Mouse (Mus musculus): Measurements from ENCODE around the gene Ppp1r8. TPM values are rescaled to one million over a fixed set of nuclear protein-coding genes. Genes with fewer than 3 reads are reported as not detected.

Ppp1r8 gene
- total RNA-seq (2022): 10 to 100 TPM; 11.9 to 16.5 (median 12.9) TPM

DNA sequence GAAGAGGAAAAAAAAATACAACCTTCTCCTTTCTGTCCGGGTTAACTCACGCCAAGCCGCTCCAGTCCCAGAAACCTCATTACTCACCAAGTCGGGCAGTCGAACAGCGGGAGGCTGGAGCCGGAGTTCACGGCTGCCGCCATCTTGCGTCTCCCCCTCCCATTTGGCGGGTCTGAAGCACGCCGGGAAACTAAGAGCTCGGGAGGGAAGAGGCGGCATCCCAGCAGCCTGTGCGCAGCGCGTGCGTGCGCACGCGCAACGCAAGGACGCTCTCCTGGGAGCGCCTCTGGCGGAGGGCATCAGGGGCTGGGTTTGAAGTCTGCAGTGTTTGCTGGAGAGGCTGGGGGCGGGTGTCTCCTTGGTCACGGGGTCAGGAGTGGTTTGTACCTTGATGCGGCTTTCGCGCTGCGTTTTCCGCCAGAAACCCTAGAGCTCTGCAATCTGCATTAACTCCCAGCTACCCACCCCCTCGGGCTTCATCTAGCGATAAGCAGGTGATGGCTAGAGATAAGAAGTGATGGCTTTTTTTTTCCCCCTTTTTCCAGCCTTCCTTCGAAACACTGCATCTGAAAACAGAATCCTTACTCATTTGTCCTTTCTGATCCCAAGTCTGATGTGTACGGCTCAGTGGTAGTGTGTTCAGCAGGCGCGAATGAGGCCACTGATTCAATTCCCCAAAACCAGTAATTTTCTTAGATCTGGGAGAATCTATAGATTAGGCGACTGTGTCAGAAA is at the start of gene Ppp1r8:
Gene Ppp1r8, minus strand, starts transcription at position 200 of the 735 bp plus-strand sequence.
- DNase-seq (ENCODE audit: low spot score in 2 of 2): peak; percentile 68 to 86

DNA sequence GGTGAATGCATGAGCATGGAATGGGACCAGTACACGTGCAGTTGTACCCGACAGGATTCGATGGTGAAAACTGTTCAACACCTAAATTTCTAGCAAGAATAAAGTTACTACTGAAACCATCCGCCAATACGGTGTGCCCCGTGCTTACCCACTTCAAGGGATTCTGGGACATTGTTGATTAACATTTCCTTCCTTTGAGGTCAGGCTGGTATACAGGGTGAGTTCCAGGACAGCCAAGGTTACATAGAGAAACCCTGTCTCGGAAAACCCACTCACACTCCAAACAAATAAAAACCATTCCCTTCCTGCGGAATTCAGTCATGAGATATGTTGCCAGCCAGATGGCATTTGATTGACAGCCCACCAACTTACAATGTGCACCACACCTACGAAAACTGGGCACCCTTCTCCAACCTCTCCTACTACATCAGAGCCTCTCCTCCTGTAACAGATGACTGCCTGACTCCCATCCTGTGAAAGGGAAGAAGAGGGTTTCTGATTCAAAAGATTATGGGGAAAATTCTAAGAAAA is 41.9 kb upstream of the Ppp1r8 start:
- DNase-seq (ENCODE audit: low spot score in 2 of 2): no peak

DNA sequence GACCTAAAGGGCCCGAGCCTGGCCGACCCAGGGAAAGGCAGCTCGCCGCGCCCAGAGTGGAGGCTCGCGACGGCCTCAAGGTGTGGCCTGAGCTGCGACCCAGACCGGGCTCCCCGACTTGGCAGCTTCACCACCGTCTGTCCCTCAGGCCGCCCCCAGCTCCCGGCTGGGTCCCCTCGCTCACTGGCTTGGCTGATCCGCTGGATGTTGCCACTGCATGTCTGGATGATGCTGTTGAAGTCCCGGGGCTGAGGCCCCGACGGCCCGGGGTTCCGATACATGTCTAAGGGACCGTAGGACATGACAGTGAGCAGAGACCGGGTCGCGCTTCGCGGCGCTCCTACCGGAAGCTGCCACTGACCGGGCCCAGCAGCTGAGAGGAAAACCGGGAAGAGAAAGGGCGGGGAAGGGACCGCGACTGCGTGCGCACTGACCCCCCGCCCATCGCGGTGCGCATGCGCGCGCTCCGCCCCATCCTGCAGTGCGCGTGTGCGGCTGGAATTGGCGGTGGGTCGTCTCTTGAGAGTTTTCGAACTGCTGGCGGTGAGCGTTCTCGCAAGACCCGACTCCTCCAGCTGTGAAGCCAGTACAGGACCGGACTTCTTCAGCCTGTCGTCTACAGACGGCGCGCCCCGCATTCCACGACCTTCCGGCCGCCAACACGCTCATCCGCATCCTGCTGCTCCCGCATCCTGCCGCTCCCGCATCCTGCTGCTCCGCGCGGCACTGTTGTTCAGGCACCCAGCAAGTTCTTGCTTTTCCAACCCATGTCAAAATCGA is 41.3 kb upstream of the Ppp1r8 start, which contains the start of gene Stx12:
Gene Stx12, minus strand, starts transcription at position 446 of the 780 bp plus-strand sequence.
- DNase-seq (ENCODE audit: low spot score in 2 of 2): peak; percentile 79 to 87

DNA sequence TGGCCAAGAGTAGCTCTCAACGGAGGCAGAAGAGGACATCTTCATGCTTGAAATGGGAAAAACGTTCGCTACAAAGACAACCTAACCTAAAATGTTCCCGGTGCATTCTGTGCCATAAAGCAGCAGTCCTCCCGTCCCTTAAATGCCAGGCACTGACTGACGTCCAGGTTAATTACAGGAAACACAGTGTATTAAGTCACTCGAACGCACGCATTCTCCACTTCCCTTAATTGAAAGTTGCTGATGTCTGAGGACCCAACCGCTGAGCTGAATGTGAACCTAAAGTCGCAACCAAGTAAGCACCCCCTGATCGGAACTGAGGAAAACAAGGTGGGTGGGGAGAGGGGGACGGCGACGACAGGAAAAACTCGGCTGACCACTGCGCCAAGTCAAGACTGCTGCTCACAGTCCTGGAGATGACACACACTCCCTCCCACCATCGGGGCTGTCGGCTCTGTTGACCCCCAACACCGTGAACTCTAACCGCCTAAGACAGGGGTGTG is 40.6 kb upstream of the Ppp1r8 start:
- no peak for DNase-seq (ENCODE audit: low spot score in 2 of 2)

DNA sequence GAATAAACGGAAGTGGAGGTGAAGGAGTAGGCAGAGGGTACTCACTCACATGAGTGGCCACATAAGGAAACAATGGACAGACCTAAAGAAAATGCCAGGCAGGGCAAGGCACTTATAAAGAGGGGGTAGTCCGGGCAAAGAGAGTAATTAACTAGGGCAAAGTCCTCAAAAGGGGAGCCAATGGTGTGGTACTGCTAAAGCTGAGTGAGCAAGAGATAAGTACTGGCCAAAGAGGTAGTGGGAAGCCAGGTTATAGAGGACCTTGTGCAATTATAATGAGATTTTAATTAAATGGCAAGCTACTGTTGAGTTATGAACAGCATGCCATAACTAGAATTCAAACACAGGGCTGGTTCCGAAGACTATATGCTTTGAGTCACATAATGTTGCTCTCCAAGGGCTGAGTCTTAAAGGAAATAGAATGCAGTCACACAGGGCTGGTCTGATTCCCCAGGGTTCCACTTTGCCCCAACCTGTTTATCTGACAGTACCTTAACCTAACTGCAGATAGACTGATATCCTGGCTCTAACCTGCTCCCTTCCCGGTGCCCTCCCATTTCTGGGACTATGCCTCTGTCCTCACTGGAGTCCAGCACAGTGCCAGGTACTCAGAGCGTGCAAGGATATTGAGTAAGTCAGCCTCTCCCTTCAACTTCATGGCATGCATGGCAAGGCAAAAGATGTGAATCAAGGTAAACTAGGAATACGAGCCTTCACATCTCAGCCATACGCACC is 31.6 kb upstream of the Ppp1r8 start:
- no peak for DNase-seq (ENCODE audit: low spot score in 2 of 2)

DNA sequence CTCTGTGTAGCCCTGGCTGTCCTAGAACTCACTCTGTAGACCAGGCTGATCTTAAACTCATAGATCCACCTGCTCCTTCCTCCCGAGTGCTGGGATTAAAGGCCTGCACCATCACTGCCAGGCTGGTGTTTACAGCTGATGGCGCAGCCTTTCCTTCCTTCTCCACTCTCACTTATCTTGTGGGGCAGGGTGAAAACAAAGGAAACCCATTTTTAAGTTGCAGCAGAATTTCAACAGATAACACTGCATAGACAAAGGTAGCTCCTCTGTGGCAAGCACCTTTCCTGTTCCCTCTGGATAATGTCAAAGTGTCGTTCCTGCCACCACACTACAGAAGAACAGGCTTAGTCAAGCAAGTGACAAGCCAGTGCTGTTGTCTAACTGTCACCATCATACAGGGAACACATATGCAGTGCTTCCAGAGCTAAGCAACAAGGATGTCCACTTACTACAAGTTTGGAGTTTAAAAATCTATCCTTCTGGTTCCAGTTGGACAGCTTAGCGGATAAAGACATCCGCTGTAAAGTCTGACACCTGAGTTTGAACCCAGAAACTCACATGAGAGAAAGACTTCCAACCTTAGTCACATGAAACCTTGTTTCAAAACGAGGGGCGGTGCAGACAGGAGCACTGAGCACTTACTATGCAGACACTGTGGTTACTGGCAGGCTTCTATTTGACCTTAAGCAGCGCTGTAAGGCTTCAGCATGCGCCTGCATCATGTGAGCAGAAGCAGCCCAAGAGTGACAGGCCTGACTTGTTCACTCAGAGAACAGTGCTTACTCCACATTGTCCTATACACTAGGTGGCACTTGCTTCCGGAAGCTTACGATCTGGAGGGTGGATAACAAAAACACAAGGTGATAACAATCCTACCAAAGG is 30.8 kb upstream of the Ppp1r8 start:
- DNase-seq (ENCODE audit: low spot score in 2 of 2): no peak

DNA sequence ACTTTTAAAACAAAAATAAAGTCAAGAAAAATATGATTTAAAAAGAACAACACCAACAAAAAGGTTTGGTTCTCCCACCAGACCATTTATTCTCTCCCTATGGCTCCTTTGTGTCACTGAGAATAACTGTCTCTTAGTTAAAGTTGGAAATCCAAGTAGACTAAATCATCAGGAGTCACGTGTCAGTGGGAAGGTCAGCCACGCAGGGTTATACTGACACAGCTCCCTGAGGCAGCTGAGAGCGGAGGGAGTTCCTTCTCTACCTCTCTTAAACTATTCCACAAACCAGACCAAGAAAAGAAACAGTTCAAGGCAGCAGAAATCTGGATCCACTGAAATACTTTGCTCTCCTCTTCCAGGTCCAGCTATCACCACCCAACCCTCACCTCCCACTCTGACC is 28.1 kb upstream of the Ppp1r8 start:
- no peak for DNase-seq (ENCODE audit: low spot score in 2 of 2)

DNA sequence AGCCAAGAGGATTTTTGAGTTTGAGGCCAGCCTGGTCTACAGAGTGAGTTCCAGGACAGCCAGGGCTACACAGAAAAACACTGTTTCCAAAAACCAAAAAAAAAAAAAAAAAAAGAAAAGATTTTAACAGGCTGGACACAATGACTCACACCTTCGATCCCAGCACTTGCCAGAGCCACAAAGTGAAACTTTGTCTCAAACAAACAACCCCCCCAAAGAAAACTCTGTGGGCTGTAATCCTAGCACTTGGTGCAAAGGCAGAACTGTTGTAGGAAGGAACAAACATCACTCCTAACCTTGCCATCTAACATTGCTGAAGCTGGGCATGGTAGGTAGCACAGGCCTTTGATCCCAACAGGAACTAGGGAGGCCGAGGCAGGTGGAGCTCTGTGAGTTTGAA is 21.9 kb upstream of the Ppp1r8 start:
- DNase-seq (ENCODE audit: low spot score in 2 of 2): no peak

DNA sequence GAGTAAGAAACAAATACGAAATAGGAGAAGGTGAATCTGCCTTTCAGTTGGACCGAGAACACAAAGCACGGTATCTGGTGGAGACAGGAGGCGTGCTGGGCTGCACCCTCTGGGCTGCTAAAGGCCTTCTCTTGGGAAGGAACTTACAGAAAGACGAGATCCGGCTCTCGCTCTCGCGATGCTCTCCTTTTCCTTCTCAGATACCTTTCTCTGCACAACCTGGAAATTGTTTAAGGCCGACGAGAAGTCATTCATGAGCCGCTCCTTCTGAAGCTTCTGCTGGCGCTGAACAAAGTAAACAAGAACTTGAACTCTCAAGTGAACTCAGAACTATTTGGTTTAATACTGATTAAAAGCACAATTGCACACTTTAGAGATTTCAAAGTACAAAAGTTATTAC is 20.0 kb upstream of the Ppp1r8 start:
- DNase-seq (ENCODE audit: low spot score in 2 of 2): no peak

DNA sequence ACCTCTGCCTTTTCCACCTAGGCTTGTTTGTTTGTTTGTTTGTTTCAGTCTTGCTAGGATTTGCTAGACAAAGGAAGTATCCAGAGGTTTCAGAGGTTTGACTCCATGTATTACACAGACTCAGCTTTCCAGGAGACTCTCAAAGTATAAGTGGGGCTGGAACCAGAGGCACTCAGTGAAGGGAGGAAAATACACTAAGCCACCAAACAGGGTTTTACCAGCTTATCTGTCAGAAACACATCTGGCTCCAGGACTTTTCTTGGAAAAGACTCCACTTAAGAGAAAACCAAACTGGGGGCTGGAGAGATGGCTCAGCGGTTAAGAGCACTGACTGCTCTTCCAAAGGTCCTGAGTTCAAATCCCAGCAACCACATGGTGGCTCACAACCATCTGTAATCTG is 17.9 kb upstream of the Ppp1r8 start:
- DNase-seq (ENCODE audit: low spot score in 2 of 2): no peak

DNA sequence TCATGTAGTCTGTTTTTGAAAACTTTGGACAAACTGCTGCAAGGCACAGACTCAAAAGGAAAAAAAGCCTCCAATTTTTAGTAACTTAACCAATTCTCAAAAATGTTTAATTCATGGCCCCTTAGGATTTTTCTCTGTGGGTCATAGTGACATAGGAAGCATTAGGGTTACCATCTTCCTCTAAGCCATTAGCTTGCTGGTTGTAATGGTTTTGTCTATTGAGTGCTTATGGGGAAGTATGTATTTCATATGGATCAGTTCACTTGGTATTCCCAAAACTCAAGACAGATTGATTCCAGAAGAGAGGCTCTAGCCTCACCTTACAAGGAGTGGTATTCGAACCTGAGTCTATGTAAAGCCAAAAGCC is 719 bp upstream of the Ppp1r8 start:
- no peak for DNase-seq (ENCODE audit: low spot score in 2 of 2)

DNA sequence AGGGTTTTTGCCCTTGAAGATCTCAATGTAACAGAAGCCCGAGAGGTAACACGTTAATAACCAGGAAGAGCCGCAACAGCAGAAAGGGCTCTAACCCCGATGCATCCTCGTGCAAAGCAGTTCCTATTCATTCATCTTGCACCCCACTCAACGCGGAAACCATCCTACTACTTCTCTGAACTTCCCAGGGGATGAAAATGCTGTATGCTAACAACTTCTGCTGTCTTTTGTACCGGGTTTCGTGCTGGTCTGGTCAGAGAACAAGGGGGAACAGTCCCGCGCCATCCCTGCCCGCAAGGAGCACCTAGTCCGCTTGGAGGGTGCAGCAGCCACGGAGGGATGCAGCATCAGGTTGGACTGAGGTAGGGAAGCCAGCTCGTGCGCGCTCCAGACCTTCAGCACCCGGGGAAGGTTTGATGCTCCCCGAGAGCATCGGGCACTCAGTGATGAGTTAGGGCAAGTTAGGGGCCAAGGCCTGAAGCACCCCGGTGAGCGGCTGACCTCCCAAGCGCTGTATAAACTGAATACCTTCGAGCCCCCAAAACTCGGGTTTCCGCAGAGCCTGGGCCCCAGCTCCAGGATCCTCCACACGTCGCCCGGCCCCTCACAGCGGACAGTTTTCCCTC is 575 bp downstream of the Ppp1r8 start:
- DNase-seq (ENCODE audit: low spot score in 2 of 2): no peak

DNA sequence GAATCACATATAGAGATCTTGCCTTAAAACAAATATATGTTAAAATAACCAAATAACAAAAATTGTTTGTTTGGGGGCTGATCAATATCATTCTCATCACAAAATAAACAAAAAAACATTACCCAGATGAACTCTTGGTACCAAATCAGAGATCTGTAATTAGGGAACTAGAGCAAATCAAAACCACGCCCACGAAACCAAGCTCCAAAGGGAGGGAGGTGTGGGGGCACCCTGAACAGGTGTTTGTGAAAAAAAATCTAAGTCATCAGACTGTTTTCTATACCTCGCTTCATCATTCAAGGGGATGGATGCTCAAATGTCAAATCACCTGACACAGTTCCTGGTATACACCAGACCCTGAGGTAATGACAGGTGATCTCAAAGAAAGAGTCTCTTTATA is 1.5 kb downstream of the Ppp1r8 start:
- no peak for DNase-seq (ENCODE audit: low spot score in 2 of 2)

DNA sequence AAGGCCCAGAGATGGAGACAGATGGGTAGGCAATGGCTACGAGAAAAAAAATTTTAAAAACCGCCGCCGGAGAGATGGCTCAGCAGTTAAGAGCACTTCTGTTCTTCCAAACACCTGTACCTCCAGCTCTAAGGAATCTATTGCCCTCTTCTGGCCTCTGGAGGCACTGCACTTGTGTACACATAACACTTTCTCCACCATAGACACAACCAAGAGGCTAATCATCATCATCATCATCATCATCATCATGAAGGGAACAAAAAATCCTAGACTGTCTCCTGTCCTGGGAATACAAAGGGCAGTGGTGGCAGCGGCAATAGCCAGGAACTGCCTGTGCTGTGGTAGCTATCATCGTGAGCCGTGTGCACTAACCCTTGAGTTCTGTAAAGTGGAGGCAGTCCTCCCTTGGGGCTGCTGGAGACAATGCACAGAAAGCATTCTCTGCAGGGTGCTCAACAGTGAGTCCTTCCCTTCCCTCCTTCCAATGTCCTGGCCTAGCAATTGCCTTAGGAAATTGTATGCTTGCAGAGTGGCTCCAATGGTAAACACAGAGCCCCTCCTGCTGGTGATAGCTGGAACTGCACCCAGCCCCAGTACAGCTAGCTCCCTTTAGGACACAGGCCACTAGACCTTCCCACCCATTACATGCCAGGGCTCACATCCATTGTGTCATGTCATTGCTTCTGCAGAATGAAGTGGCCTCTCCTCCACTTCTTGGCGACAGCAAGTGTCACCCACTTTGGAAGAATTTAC is 19.2 kb downstream of the Ppp1r8 start:
- peak; percentile 14 to 23 for DNase-seq (ENCODE audit: low spot score in 2 of 2)

DNA sequence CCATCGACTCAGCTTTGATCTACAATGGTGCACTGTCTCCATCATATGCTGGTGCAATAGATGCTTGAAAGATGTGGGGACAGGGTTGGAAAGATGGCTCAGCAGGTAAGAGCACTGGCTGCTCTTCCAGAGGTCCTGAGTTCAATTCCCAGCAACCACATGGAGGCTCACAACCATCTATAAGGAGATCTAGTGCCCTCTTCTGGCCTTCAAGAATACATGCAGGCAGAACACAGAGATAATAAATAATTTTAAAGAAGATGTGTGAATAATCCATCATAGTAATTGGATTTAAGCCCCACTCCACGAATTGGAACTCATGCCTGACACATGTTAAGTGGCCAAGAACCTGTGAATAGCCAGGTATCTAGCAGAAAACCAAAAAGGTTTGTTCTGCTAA is 24.5 kb downstream of the Ppp1r8 start:
- no peak for DNase-seq (ENCODE audit: low spot score in 2 of 2)

DNA sequence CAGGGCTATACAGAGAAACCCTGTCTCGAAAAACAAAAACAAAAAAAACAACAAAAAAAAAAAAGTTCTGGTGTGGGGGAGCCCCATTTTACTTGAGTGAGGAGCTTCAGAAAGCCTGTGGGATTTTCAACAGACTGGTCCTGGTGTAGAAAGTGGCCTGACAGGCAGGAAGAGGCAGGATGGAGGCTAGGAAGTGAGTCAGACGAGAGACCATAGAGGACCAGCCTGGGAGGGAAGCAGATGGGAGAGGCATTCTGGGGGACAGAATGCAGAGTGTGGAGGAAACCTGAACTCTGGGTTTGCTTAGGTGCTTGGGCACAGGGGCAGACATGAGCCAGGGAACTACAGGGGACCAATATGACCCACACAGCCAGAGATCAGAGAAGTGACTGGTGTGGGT is 26.1 kb downstream of the Ppp1r8 start:
- no peak for DNase-seq (ENCODE audit: low spot score in 2 of 2)

DNA sequence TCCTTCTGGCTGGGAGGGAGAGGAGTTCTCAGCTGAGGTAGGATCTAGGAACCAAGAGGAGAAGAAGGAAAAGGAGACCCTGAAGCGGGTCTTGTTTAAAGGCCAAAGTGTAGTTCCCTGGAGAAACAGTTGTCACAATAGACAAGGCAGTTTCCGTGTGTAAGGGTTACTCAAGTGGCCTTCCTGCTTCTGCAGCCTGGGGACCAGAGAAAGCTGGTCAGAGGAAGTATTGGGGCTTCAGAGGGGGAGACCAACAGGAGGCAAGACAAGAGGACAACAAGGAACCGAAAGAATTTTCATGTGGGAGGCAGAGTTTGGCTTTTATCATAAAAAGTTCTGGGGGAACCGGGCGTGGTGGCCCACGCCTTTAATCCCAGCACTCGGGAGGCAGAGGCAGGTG is 26.6 kb downstream of the Ppp1r8 start:
- DNase-seq (ENCODE audit: low spot score in 2 of 2): no peak

DNA sequence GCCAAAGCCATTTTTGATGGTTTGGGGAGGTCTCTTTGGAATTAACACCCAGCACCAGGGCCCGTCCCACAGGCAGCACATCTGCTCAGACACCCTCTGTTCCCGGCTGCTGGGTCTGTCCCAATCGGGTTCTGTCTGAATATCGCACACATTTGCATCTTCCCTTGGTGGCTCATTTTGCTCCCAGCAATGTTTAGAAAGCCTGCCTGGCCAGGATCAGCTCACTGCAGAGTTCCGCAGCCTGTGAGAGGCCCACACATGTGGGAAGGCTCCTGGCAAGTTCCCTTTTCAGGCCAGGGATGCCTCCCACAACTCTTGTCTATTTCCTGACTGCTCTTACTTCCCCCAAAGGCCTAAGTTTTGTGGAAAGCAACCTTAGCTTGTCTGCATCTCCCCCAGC is 33.3 kb downstream of the Ppp1r8 start:
- no peak for DNase-seq (ENCODE audit: low spot score in 2 of 2)

DNA sequence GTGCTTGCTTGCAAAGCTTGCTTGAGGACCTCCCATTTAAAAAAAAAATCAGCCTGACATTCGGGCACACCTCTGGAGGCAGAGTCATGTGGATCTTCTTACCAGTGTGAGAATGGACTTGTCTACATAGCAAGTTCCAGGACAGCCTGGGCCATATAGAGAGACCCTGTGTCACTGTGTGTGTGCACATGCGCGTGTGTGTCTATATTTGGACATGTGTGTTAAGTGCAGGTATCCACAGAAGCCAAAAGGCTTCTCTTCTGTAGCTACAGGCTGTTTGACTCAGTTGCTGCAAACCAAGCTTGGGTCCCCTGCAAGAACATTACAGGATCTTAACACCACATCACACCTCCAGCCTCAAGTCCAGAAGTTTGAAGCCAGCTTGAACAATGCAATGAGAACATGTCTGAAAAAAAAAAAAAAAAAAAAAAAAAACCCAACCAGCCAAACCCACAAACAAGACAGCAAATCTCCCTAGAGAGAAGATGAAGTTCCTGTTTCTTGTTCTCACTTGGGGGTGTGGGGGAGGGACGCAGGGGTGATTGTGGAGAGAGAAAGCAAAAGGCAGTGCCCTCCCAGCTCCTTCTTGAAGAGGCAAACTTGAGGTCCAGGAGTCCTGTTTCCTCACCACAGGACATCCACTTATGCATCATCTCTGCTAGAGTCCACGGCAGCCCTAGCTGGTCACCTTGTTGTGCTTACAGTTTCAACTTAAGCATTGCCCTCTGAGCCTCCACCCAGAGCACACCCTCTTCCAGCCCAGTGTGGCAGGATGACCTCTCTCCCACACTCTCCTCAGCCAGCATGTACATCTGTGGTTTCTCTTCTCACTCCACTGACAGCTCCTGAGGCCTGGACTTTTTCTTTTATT is 35.0 kb downstream of the Ppp1r8 start:
- no peak for DNase-seq (ENCODE audit: low spot score in 2 of 2)
